Mouse (Mus musculus) cerebellum, adult 8-10 months (tissue): ENCODE results near the gene Mus81.

Experiments used
- DNase-seq: peaks from one replicate; pipeline ENCODE4 v3.0.0; 2022

Gene Mus81

GRCm38 (mm10) chr19:5490898-5491708, 2.9 kb upstream of the Mus81 start:
- peak; percentile 76 for DNase-seq

- DNase-seq: peak; percentile 92
Observed at GRCm38 (mm10) chr19:5490313-5490897, 2.2 kb upstream of the Mus81 start, which contains the start of gene Cfl1. Cfl1 (plus strand) TSS chr19:5490455.

GRCm38 (mm10) chr19:5489721-5490120, 1.5 kb upstream of the Mus81 start:
- peak; percentile 30 for DNase-seq

GRCm38 (mm10) chr19:5488878-5489571, 823 bp upstream of the Mus81 start:
- DNase-seq: peak; percentile 94

GRCm38 (mm10) chr19:5486771-5487170, 1.4 kb downstream of the Mus81 start:
- peak; percentile 47 for DNase-seq

- DNase-seq: peak; percentile 79
Observed at GRCm38 (mm10) chr19:5486286-5486685, 1.9 kb downstream of the Mus81 start.

- peak; percentile 83 for DNase-seq
Observed at GRCm38 (mm10) chr19:5485821-5486220, 2.4 kb downstream of the Mus81 start.

GRCm38 (mm10) chr19:5485371-5485770, 2.8 kb downstream of the Mus81 start:
- no peak for DNase-seq

- peak; percentile 41 for DNase-seq
Observed at GRCm38 (mm10) chr19:5484496-5484895, 3.7 kb downstream of the Mus81 start.

- peak; percentile 48 for DNase-seq
Observed at GRCm38 (mm10) chr19:5483386-5484359, 4.5 kb downstream of the Mus81 start.

GRCm38 (mm10) chr19:5481398-5481797, 6.8 kb downstream of the Mus81 start:
- DNase-seq: no peak

GRCm38 (mm10) chr19:5480016-5480415, 8.2 kb downstream of the Mus81 start:
- DNase-seq: peak; percentile 33

GRCm38 (mm10) chr19:5477668-5478300, 10.4 kb downstream of the Mus81 start:
- no peak for DNase-seq

GRCm38 (mm10) chr19:5477004-5477667, 11.1 kb downstream of the Mus81 start:
- DNase-seq: peak; percentile 41

- DNase-seq: peak; percentile 60
Observed at GRCm38 (mm10) chr19:5475069-5475714, 13.0 kb downstream of the Mus81 start.

- peak; percentile 38 for DNase-seq
Observed at GRCm38 (mm10) chr19:5474281-5475068, 13.7 kb downstream of the Mus81 start.

GRCm38 (mm10) chr19:5473720-5474119, 14.5 kb downstream of the Mus81 start, which contains the start of gene Efemp2:
Efemp2 (plus strand) TSS chr19:5473954.
- DNase-seq: peak; percentile 66

GRCm38 (mm10) chr19:5472857-5473256, 15.3 kb downstream of the Mus81 start:
- no peak for DNase-seq

- DNase-seq: no peak
Observed at GRCm38 (mm10) chr19:5471846-5472245, 16.4 kb downstream of the Mus81 start.

- no peak for DNase-seq
Observed at GRCm38 (mm10) chr19:5468374-5468773, 19.8 kb downstream of the Mus81 start, which contains the start of gene Ctsw. Ctsw (minus strand) TSS chr19:5468507.
